Mouse (Mus musculus) neutrophil, adult 59 days (primary cell): ENCODE results near the gene Agpat1. TPM values are rescaled to one million over a fixed set of nuclear protein-coding genes. Genes with fewer than 3 reads are reported as not detected.

Experiments used
- total RNA-seq, 2 experiments: library from RNA; stranded (reverse); gene quantifications; 1 replicate in 1 of 2; 2 replicates in 1 of 2; pipeline ENCODE4 v1.2.4; 2023

The Agpat1 gene
- 10 to 100 TPM; 49.9 to 51.8 TPM for total RNA-seq

GRCm38 (mm10) chr17:34604061-34604508 lies at the start of gene Agpat1:
Gene Agpat1, plus strand, starts transcription at chr17:34604262.

DNA sequence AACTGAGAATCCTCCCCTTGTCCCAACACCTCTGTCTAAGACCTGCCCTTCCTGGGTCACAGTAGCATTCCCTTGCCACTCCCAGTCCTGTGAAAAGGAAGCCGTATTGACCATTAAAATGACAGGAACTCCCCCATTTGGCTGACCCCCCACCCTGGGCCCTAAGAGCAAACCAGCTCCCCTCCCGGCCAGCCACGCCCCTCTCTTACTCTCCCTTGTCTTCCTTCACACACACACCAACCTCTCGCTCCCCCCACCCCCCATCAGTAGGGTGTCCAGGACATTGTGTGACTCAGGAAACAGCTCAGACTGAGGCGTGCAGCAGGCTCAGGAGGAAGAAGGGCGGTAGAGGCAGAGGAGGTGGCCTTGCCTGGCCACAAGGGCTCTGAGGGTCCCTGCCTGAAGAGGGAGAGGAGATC lies 40.0 kb upstream of the Agpat1 start, which contains the start of gene Notch4:
Gene Notch4, plus strand, starts transcription at position 266 of the 419 bp plus-strand sequence.

DNA sequence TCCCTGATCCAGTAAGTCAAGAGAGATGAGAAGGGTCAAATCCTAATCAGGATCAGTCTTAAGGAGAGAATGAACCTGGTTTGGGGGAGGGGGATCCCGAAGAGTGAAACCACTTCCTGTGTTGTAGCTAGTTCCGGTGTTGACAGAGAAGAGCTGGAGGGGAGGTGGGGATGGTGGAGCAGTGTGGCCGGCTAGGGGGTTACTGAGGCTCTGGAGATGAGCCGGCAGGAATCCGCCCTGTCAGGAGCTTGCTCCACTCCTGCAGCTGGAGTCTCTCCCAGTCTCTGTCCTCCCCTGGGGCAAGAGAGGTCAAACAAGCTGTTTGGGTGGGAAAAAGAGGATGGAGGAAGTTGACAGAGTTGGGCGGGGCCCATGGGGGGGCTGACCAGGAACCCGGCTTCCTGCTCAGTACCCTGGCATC lies 14.4 kb upstream of the Agpat1 start, which contains the start of gene Gpsm3:
Gene Gpsm3, plus strand, starts transcription at position 126 of the 421 bp plus-strand sequence.

GRCm38 (mm10) chr17:34591029-34591993 lies 12.8 kb upstream of the Agpat1 start, which contains the start of gene Pbx2:
Gene Pbx2, plus strand, starts transcription at chr17:34591266.

GRCm38 (mm10) chr17:34597566-34598095 lies 6.4 kb upstream of the Agpat1 start, which contains the start of gene Ager:
Gene Ager, plus strand, starts transcription at chr17:34597862.

DNA sequence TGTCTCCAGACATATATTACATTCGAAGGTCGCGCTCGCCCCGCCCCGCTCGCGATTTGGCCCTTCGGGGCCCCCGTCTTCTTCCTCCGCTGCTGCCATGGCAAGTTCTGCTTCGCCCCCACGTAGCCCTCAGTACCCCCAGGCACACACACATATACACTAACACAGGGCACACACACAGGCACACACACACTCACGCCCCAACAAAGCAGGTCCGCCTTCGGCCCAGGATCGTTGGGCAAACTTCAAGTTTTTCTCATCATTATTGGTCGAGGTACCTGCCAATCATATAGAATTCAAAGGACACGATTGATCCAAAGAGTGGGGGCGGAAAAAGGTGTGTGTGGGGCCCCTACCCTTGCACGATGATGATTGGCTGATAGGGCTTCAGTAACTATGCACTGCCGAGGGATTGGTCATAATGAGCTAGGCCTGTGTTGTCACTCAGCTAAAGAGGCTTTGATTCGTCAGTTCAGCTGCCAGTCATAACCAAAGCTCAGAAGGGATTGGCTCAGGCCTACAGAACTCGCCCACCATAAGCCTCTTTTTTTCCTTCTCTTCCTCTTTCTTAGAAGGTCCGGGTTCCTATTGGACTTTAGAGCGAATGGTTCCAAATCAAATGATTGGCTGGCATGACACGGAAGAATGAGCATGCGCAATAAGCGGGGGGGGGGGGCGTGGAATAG lies 544 bp upstream of the Agpat1 start, which contains the start of gene Rnf5:
Gene Rnf5, minus strand, starts transcription at position 316 of the 686 bp plus-strand sequence.

DNA sequence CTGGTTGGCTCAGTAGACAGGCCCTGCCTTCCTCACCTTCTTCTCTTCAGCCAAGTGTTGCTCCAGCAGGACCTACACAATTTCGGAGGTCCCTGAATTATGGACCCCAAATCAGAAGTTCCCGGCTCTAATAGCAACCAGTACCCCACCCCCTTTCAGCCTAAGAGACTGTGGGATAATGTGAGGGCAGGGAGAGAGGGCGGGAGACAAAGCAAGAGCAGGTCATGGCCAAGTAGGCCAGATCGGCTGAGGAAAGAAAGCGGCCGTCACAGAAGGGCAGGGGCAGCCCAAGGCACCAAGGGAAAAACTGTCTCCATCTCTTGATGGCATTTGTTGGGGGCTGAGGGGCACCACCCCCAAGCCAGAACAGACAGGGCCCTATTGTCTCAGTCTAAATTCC lies 11.8 kb downstream of the Agpat1 start, which contains the start of gene Egfl8:
Gene Egfl8, minus strand, starts transcription at position 101 of the 400 bp plus-strand sequence.

GRCm38 (mm10) chr17:34627943-34628643 lies 24.0 kb downstream of the Agpat1 start, which contains the start of gene Ppt2:
Gene Ppt2, minus strand, starts transcription at chr17:34628510.

DNA sequence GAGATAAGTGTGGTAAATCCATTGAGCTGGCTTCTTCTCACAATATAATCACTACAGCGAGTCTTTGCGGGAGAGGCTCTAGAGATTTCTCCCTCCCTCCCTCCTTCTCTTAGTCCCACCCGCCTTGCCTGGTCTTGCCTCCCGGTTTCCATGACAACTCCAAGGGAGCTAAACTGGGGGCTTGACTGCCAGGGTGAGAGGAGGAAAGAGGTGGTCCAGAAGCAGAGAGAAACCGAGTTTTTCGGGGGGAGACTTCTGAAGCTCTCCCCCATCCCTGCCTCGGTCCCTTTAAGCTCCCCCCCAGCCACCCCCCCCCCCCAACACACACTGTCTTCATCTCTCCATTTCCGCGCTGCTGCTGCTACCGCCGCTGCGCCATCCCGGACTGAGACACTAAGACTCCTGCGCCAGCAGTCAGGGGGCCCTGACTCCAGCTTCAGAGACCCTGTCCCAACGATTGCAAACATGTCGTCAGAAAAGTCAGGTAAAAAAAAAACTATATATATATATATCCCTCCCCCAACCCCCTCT lies 25.2 kb downstream of the Agpat1 start, which contains the start of gene Prrt1:
Gene Prrt1, plus strand, starts transcription at position 313 of the 531 bp plus-strand sequence.

DNA sequence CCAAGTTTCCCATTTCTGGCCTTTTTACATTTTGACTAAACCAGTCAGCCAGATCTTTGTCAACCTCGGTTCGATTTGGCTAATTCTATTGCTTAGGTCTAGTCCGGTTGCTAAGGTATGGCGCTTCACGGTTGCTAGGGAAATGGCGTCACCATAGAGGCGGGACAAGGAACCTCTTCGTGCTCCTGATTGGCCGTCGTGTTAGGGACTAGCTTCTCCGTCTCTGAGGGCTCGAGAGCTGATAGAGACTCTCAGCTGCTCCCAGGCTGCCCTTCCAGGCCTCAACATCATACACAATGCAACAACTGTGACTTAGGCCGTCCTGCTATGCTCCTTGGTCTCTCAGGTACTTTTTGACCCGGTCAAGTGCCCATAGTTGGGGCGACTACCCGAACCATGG lies 40.5 kb downstream of the Agpat1 start, which contains the start of gene Fkbpl:
Gene Fkbpl, plus strand, starts transcription at position 157 of the 400 bp plus-strand sequence.

DNA sequence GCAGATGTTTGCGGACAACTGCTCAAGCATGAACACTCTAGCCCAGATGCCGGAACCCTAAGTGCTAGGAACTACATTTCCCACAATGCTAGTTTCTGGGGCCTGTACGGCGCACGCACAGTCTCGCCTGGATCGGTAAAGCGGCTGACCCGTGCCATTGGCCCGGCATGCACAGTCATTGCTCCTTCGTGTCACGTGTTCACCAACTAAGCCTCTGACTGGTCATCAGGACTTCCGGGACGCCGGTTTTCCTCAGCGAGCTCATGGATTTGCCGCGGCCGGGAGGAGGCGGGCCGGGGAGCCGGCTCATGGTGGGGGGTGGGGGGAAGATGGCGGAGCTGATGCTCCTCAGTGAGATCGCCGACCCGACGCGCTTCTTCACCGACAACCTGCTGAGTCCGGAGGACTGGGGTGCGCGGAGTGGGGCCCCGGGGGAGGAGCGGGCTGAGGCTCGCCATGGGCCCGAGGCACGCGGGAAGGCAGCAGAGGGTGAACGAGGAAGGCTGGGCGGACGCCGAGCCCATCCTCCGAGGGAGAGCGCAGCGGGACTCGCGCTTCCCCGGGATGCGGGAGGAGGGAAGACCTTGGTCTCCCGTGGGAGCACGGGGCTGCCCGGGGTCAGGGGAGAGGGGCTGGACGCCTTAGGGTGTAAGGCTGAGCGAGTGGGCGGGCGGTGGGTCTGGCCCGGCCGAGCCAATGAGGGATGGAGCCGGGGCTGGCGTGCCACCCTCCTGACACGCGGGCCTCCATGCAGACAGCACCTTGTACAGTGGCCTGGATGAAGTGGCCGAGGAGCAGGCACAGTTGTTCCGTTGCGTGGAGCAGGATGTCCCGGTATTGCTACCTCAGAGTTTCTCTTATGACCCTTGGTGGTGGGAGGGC lies 43.1 kb downstream of the Agpat1 start, which contains the start of gene Atf6b:
Gene Atf6b, plus strand, starts transcription at position 241 of the 882 bp plus-strand sequence.

Other genes starting within 250 kb of the Agpat1 start
- 1 to 10 TPM; 3.3 TPM for gene Btnl2, start 249.4 kb upstream of the Agpat1 start, total RNA-seq
- gene Btnl1, start 227.1 kb upstream of the Agpat1 start, total RNA-seq: not detected
- under 1 TPM; 0.57 to 0.69 TPM for gene BC051142, start 205.4 kb upstream of the Agpat1 start, total RNA-seq
- gene Btnl4, start 126.9 kb upstream of the Agpat1 start, total RNA-seq: not detected
- gene Btnl6, start 86.9 kb upstream of the Agpat1 start, total RNA-seq: not detected
- under 1 TPM; 0.22 to 0.87 TPM for gene Notch4, start 40.0 kb upstream of the Agpat1 start, total RNA-seq
- 100 to 1,000 TPM; 393 to 441 TPM for gene Gpsm3, start 14.5 kb upstream of the Agpat1 start, total RNA-seq
- gene Pbx2, start 13.0 kb upstream of the Agpat1 start, total RNA-seq: 10 to 100 TPM; 83.0 to 93.9 TPM
- gene Ager, start 6.4 kb upstream of the Agpat1 start, total RNA-seq: 1 to 10 TPM; 7.1 to 8.5 TPM
- gene Rnf5, start 572 bp upstream of the Agpat1 start, total RNA-seq: 10 to 100 TPM; 36.7 to 38.2 TPM
- gene Egfl8, start 11.7 kb downstream of the Agpat1 start, total RNA-seq: 1 to 10 TPM; 2.7 to 7.8 TPM
- gene Ppt2, start 24.2 kb downstream of the Agpat1 start, total RNA-seq: 10 to 100 TPM; 33.7 to 40.0 TPM
- gene Prrt1, start 25.3 kb downstream of the Agpat1 start, total RNA-seq: under 1 TPM in 1 of 2 experiments, not detected in 1; 0.53 TPM
- gene Fkbpl, start 40.5 kb downstream of the Agpat1 start, total RNA-seq: 10 to 100 TPM in 1 of 2 experiments, 1 to 10 TPM in 1; 9.7 to 16.6 TPM
- 10 to 100 TPM; 61.2 to 71.9 TPM for gene Atf6b, start 42.9 kb downstream of the Agpat1 start, total RNA-seq
- under 1 TPM in 1 of 2 experiments, not detected in 1; 0.07 TPM for gene Tnxb, start 66.3 kb downstream of the Agpat1 start, total RNA-seq
- gene C4b, start 139.6 kb downstream of the Agpat1 start, total RNA-seq: 1 to 10 TPM in 1 of 2 experiments, under 1 TPM in 1; 0.38 to 1.2 TPM
- not detected for gene Cyp21a1, start 200.3 kb downstream of the Agpat1 start, total RNA-seq
- 10 to 100 TPM; 39.4 to 40.7 TPM for gene Stk19, start 232.7 kb downstream of the Agpat1 start, total RNA-seq
- gene Dxo, start 232.8 kb downstream of the Agpat1 start, total RNA-seq: 10 to 100 TPM; 46.2 to 53.2 TPM
- gene Skiv2l, start 245.9 kb downstream of the Agpat1 start, total RNA-seq: 10 to 100 TPM; 83.2 to 91.6 TPM
- 10 to 100 TPM; 24.1 to 27.8 TPM for gene Nelfe, start 246.1 kb downstream of the Agpat1 start, total RNA-seq